Mouse (Mus musculus): Measurements from ENCODE around the gene Aak1. TPM values are rescaled to one million over a fixed set of nuclear protein-coding genes. Genes with fewer than 3 reads are reported as not detected.

The Aak1 gene
- 59.2 and 79.9 TPM in 2 replicates for polyA plus RNA-seq (2012; rRNA removed)

DNA sequence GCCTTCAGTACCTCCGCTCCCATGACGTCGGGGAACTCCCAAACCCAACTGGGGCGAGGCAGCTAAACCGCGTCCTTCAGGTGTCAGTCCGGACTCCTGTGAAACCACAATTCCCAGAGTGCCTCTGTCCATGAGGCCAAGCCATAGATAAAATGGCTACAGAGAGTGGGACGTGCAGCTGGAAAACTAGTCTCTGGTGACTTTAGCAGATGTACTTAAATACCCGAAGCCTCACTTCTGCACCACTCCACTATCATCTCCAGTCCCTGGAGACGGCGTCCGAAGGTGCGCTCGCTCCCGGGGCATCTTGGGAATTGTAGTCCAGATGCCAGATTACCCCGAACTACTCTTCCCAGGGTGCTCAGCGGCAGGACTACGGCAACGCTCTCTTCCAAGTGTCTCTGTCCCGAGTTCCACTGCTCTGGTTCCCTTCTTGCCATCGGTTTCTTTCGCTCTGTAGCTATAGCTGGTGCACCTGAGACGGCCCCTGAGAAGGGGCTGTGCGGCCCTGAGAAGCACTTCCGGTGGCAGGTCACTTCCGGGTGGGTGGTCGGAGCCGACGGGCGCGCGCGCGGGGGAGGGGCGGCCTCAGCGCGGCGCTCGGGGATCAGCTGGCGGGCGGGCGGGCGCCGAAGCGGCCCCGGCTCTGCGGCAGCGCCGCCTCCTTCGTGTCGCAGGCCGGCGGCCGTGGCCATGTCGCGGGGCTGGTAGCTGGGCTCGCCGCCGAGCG lies at the start of gene Aak1:
Gene Aak1 (plus strand): TSS at position 603 of the 730 bp plus-strand sequence.
- peak; percentile 90 for DNase-seq
- Histone ChIP-seq H3K36me3 (ENCODE audit: control insufficient read depth, insufficient read depth, low read length) (no peaks in the 10 kb centered on the region), H3K4me1 (replicated peaks; ENCODE audit: control insufficient read depth, insufficient read depth, low read length) (peaks cover 11% of the 10 kb centered on the region), H3K27me3 (ENCODE audit: control insufficient read depth, insufficient read depth, low read length) (no peaks in the 10 kb centered on the region), H3K27ac (ENCODE audit: control insufficient read depth, insufficient read depth, low read length) (peak within 1 kb of the TSS; percentile 87), H3K4me3 (ENCODE audit: control insufficient read depth, insufficient read depth, low read length) (peak within 1 kb of the TSS; percentile 63)
- peak; percentile 83; the same call in 1 of the 2 replicates for TF ChIP-seq POLR2A (IDR thresholded peaks at IDR 0.05; ENCODE audit: control insufficient read depth, extremely low read depth, insufficient read depth, low read length, poor library complexity)
- TF ChIP-seq CTCF (IDR thresholded peaks at IDR 0.05; ENCODE audit: borderline replicate concordance, control insufficient read depth, extremely low read depth, insufficient read depth, low read length, poor library complexity): 0 out of 2 replicates have a peak, but pooled peaks have one; percentile 23
- under 1% methylated on average over 60 of the region's 60 CpGs for WGBS

DNA sequence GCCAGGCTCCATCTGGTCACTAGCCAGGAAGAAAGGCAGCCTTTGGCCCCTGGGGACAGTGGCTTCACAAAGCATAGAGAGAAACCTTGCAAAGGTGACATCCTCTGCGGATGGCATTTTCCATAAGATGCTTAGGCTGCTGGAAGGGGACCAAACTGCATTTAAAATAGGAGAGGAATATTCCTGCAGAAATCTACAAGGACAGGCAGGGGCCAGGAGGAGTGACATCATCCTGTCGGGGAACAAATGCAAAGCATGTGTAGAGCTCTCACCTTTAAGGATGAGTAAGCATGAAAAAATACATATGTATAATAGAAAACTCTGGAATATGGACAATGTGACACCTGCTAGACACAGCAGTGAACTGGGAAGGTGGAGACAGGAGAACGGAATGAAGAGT lies 48.9 kb upstream of the Aak1 start:
- no peak for DNase-seq
- Histone ChIP-seq H3K27me3 (ENCODE audit: control insufficient read depth, insufficient read depth, low read length) (no peaks in the 10 kb centered on the region), H3K36me3 (ENCODE audit: control insufficient read depth, insufficient read depth, low read length) (no peaks in the 10 kb centered on the region), H3K4me3 (ENCODE audit: control insufficient read depth, insufficient read depth, low read length) (no peak overlapping the region), H3K27ac (ENCODE audit: control insufficient read depth, insufficient read depth, low read length) (no peak overlapping the region), H3K4me1 (replicated peaks; ENCODE audit: control insufficient read depth, insufficient read depth, low read length) (no peaks in the 10 kb centered on the region)
- 96% methylated on average over 3 of the region's 3 CpGs for WGBS
- TF ChIP-seq CTCF (IDR thresholded peaks at IDR 0.05; ENCODE audit: borderline replicate concordance, control insufficient read depth, extremely low read depth, insufficient read depth, low read length, poor library complexity) (no peak), POLR2A (IDR thresholded peaks at IDR 0.05; ENCODE audit: control insufficient read depth, extremely low read depth, insufficient read depth, low read length, poor library complexity) (no peak)

DNA sequence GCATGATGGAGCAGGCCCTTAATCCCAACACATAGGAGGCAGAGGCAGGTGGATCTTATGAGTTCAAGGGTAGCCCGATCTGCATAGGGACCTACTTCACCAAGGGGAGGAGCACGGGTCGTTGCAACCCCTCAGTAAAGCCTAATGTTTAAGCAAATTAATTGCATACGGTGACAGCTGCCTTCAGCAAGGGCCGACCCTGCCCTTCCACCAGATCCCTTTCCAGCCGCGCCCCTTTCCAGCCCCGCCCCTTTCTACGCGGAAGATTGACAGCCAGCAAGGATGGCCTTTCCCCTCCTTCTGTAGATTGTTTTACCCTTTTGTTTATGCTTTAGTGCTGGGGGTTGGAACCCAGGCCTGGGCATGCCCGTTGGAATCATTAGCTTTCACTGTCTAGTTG lies 47.9 kb upstream of the Aak1 start:
- no peak overlapping the region for H3K27ac ChIP-seq (ENCODE audit: control insufficient read depth, insufficient read depth, low read length)
- 74% methylated on average over 11 of the region's 11 CpGs for WGBS
- H3K27me3 ChIP-seq (ENCODE audit: control insufficient read depth, insufficient read depth, low read length): no peaks in the 10 kb centered on the region
- no peak overlapping the region for H3K4me3 ChIP-seq (ENCODE audit: control insufficient read depth, insufficient read depth, low read length)
- no peak for TF ChIP-seq POLR2A (IDR thresholded peaks at IDR 0.05; ENCODE audit: control insufficient read depth, extremely low read depth, insufficient read depth, low read length, poor library complexity)
- no peak for TF ChIP-seq CTCF (IDR thresholded peaks at IDR 0.05; ENCODE audit: borderline replicate concordance, control insufficient read depth, extremely low read depth, insufficient read depth, low read length, poor library complexity)
- no peaks in the 10 kb centered on the region for H3K4me1 ChIP-seq (replicated peaks; ENCODE audit: control insufficient read depth, insufficient read depth, low read length)
- H3K36me3 ChIP-seq (ENCODE audit: control insufficient read depth, insufficient read depth, low read length): no peaks in the 10 kb centered on the region
- no peak for DNase-seq

DNA sequence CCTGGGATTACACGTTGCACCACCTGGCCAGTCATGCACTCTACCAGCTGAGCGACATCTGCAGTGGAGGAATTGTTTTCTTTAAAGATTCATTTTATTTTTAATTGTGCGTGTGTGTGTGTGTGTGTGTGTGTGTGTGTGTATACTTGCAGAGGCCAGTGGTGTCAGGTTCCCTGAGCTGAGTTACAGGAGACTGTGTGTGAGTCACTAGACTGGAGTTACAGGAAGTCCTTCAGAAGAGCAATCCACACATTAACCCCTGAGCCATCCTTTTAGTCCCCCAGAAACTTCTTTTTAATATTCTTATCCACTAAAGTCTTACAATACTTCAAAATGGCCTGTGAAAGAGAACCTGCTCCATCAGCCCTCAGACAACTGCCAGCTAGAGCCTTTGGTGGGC lies 44.7 kb upstream of the Aak1 start:
- Histone ChIP-seq H3K36me3 (ENCODE audit: control insufficient read depth, insufficient read depth, low read length) (no peaks in the 10 kb centered on the region), H3K27ac (ENCODE audit: control insufficient read depth, insufficient read depth, low read length) (no peak overlapping the region), H3K4me1 (replicated peaks; ENCODE audit: control insufficient read depth, insufficient read depth, low read length) (no peaks in the 10 kb centered on the region), H3K4me3 (ENCODE audit: control insufficient read depth, insufficient read depth, low read length) (no peak overlapping the region), H3K27me3 (ENCODE audit: control insufficient read depth, insufficient read depth, low read length) (no peaks in the 10 kb centered on the region)
- 95% methylated on average over 3 of the region's 3 CpGs for WGBS
- no peak for TF ChIP-seq CTCF (IDR thresholded peaks at IDR 0.05; ENCODE audit: borderline replicate concordance, control insufficient read depth, extremely low read depth, insufficient read depth, low read length, poor library complexity)
- TF ChIP-seq POLR2A (IDR thresholded peaks at IDR 0.05; ENCODE audit: control insufficient read depth, extremely low read depth, insufficient read depth, low read length, poor library complexity): no peak
- DNase-seq: no peak

DNA sequence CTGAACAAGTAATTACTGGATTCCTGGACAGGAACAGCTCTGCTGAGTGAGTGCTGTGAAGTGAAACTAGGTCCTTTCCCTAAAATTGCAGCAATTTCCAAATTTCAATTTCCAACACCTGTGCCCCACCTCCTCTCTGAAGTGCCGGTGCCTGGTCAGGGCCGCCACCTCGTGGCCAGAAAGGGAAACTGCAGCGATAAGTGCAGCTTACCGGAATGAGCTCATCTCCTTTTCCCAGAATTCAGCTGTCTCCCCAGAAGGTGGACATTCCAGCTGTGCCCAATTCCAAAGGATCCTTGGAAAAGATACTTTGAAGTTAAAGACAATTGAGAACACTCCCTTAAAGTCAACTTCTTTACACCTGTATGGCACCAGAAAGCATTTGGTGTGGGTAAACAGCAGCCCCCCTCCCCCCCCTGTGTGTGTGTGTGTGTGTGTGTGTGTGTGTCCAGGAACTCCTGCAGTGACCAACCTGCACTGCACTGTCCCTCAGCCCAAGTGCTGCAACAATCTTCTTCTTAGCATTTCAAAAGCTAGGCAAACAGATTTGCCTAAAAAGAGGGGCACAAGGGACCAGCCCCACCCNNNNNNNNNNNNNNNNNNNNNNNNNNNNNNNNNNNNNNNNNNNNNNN lies 42.7 kb upstream of the Aak1 start:
- H3K4me1 ChIP-seq (replicated peaks; ENCODE audit: control insufficient read depth, insufficient read depth, low read length): no peaks in the 10 kb centered on the region
- no peaks in the 10 kb centered on the region for H3K36me3 ChIP-seq (ENCODE audit: control insufficient read depth, insufficient read depth, low read length)
- no peak overlapping the region for H3K27ac ChIP-seq (ENCODE audit: control insufficient read depth, insufficient read depth, low read length)
- 1% methylated on average over 5 of the region's 5 CpGs for WGBS
- H3K27me3 ChIP-seq (ENCODE audit: control insufficient read depth, insufficient read depth, low read length): no peaks in the 10 kb centered on the region
- TF ChIP-seq POLR2A (IDR thresholded peaks at IDR 0.05; ENCODE audit: control insufficient read depth, extremely low read depth, insufficient read depth, low read length, poor library complexity) (no peak), CTCF (IDR thresholded peaks at IDR 0.05; ENCODE audit: borderline replicate concordance, control insufficient read depth, extremely low read depth, insufficient read depth, low read length, poor library complexity) (peak; percentile 90)
- no peak overlapping the region for H3K4me3 ChIP-seq (ENCODE audit: control insufficient read depth, insufficient read depth, low read length)
- peak; percentile 70 for DNase-seq

DNA sequence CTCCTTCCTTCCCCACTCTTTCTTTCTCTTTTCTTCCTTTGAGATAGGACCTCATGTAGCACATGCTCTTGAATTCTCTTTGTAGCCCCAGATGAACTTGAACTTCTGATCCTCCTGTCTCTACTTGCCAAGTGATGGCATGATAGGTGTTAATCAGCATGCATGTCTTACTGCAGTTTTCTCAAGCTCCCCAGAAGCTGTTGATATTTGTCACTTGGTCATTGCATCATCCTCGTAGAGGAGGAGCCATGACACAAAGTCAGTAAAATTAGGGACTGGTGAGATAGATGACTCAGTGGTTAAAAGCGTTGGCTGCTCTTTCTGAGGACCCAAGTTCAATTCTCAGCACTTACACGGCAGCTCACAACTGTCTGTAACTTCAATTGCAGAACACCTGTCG lies 36.4 kb upstream of the Aak1 start:
- H3K36me3 ChIP-seq (ENCODE audit: control insufficient read depth, insufficient read depth, low read length): no peaks in the 10 kb centered on the region
- no peaks in the 10 kb centered on the region for H3K4me1 ChIP-seq (replicated peaks; ENCODE audit: control insufficient read depth, insufficient read depth, low read length)
- no peak overlapping the region for H3K4me3 ChIP-seq (ENCODE audit: control insufficient read depth, insufficient read depth, low read length)
- TF ChIP-seq POLR2A (IDR thresholded peaks at IDR 0.05; ENCODE audit: control insufficient read depth, extremely low read depth, insufficient read depth, low read length, poor library complexity): no peak
- TF ChIP-seq CTCF (IDR thresholded peaks at IDR 0.05; ENCODE audit: borderline replicate concordance, control insufficient read depth, extremely low read depth, insufficient read depth, low read length, poor library complexity): no peak
- H3K27me3 ChIP-seq (ENCODE audit: control insufficient read depth, insufficient read depth, low read length): no peaks in the 10 kb centered on the region
- DNase-seq: no peak
- no peak overlapping the region for H3K27ac ChIP-seq (ENCODE audit: control insufficient read depth, insufficient read depth, low read length)
- WGBS: 52% methylated on average over 4 of the region's 4 CpGs

Measured in thymus, adult 2 months (tissue).